Mouse (Mus musculus): ENCODE data around the gene Mocs3. TPM values are rescaled to one million over a fixed set of nuclear protein-coding genes. Genes with fewer than 3 reads are reported as not detected.

Gene Mocs3
- total RNA-seq (2022): 1 to 10 TPM; 4.4 to 5.9 (median 5.6) TPM

- peak; percentile 71 to 73 for DNase-seq (ENCODE audit: low spot score in 2 of 2)
These were observed at the start of gene Mocs3, which contains the start of the genes Gm20716 and Dpm1 for GRCm38 (mm10) chr2:168230026-168230728. TSS of gene Mocs3 (plus strand) at chr2:168230622. TSS of gene Gm20716 (minus strand) at chr2:168230364. TSS of gene Dpm1 (minus strand) at chr2:168230591.

GRCm38 (mm10) chr2:168191856-168192255 is 38.6 kb upstream of the Mocs3 start:
- DNase-seq (ENCODE audit: low spot score in 2 of 2): no peak

- no peak for DNase-seq (ENCODE audit: low spot score in 2 of 2)
These were observed 36.7 kb upstream of the Mocs3 start for GRCm38 (mm10) chr2:168193685-168194084.

GRCm38 (mm10) chr2:168195721-168196120 is 34.7 kb upstream of the Mocs3 start:
- DNase-seq (ENCODE audit: low spot score in 2 of 2): no peak

GRCm38 (mm10) chr2:168198421-168198820 is 32.0 kb upstream of the Mocs3 start:
- no peak for DNase-seq (ENCODE audit: low spot score in 2 of 2)

GRCm38 (mm10) chr2:168199476-168199875 is 30.9 kb upstream of the Mocs3 start:
- DNase-seq (ENCODE audit: low spot score in 2 of 2): no peak

GRCm38 (mm10) chr2:168200014-168200691 is 30.3 kb upstream of the Mocs3 start:
- no peak for DNase-seq (ENCODE audit: low spot score in 2 of 2)

GRCm38 (mm10) chr2:168204476-168204999 is 25.9 kb upstream of the Mocs3 start:
- no peak for DNase-seq (ENCODE audit: low spot score in 2 of 2)

GRCm38 (mm10) chr2:168205265-168205664 is 25.2 kb upstream of the Mocs3 start:
- DNase-seq (ENCODE audit: low spot score in 2 of 2): peak; percentile 63 to 66

- DNase-seq (ENCODE audit: low spot score in 2 of 2): no peak
These were observed 24.5 kb upstream of the Mocs3 start for GRCm38 (mm10) chr2:168205681-168206631.

GRCm38 (mm10) chr2:168206725-168207644 is 23.4 kb upstream of the Mocs3 start, which contains the start of gene Adnp:
TSS of gene Adnp (minus strand) at chr2:168207112.
- peak; percentile 90 to 91 for DNase-seq (ENCODE audit: low spot score in 2 of 2)

- DNase-seq (ENCODE audit: low spot score in 2 of 2): no peak
These were observed 22.5 kb upstream of the Mocs3 start for GRCm38 (mm10) chr2:168207883-168208282.

- DNase-seq (ENCODE audit: low spot score in 2 of 2): no peak
These were observed 16.5 kb upstream of the Mocs3 start for GRCm38 (mm10) chr2:168213788-168214397.

GRCm38 (mm10) chr2:168223326-168223725 is 7.1 kb upstream of the Mocs3 start:
- no peak for DNase-seq (ENCODE audit: low spot score in 2 of 2)

- peak in 1 of 2 experiments; percentile 17 for DNase-seq (ENCODE audit: low spot score in 2 of 2)
These were observed 1.1 kb upstream of the Mocs3 start for GRCm38 (mm10) chr2:168229116-168230025.

GRCm38 (mm10) chr2:168230773-168231470 is 500 bp downstream of the Mocs3 start:
- DNase-seq (ENCODE audit: low spot score in 2 of 2): peak in 1 of 2 experiments; percentile 8

- no peak for DNase-seq (ENCODE audit: low spot score in 2 of 2)
These were observed 1.0 kb downstream of the Mocs3 start for GRCm38 (mm10) chr2:168231471-168231829.

- DNase-seq (ENCODE audit: low spot score in 2 of 2): no peak
These were observed 2.9 kb downstream of the Mocs3 start for GRCm38 (mm10) chr2:168233286-168233685.
